Mouse (Mus musculus) MEL (cell line): Measurements from ENCODE around the gene Adam17. TPM values are rescaled to one million over a fixed set of nuclear protein-coding genes. Genes with fewer than 3 reads are reported as not detected.

Experiments
- DNase-seq: peaks from one replicate; pipeline ENCODE4 v3.0.0; 2011; ENCODE audit warnings: low read depth, low spot score
- H3K27ac ChIP-seq: 2 replicates; pipeline ENCODE4 v1.5.1; 2012; ENCODE audit warnings: low read depth, mild to moderate bottlenecking, control low read depth, low read length, moderate library complexity; ENCODE audit not compliant: control insufficient read depth
- H3K27me3 ChIP-seq, 2 experiments: fragments of 150-350 bp in 1 of 2; sonication (generic) in 1 of 2; 2 replicates each; pipeline ENCODE4 v1.6.1; 2012; ENCODE audit warnings: low read length in 2 of 2, mild to moderate bottlenecking in 2 of 2, improper control_type of control experiment in 1 of 2, moderate library complexity in 1 of 2; ENCODE audit not compliant: insufficient read depth in 2 of 2, control insufficient read depth in 1 of 2
- H3K36me3 ChIP-seq, 2 experiments: 2 replicates each; pipeline ENCODE4 v1.6.1; 2012 to 2014; ENCODE audit warnings: low read length in 2 of 2, improper control_type of control experiment in 1 of 2, inconsistent platforms in 1 of 2, mild to moderate bottlenecking in 1 of 2; ENCODE audit not compliant: insufficient read depth in 2 of 2, control insufficient read depth in 1 of 2
- H3K4me1 ChIP-seq, 2 experiments: fragments of 150-350 bp in 1 of 2; sonication (generic) in 1 of 2; 2 replicates each; pipeline ENCODE4 v1.6.1; 2012; ENCODE audit warnings: low read length in 2 of 2, improper control_type of control experiment in 1 of 2, mild to moderate bottlenecking in 1 of 2; ENCODE audit not compliant: insufficient read depth in 2 of 2, control insufficient read depth in 1 of 2
- H3K4me3 ChIP-seq, 2 experiments: fragments of 150-350 bp in 1 of 2; sonication (generic) in 1 of 2; 2 replicates each; pipeline ENCODE4 v1.5.1; 2012; ENCODE audit warnings: low read depth in 2 of 2, low read length in 2 of 2, mild to moderate bottlenecking in 2 of 2, moderate library complexity in 2 of 2, control low read depth in 1 of 2, improper control_type of control experiment in 1 of 2; ENCODE audit not compliant: control insufficient read depth in 1 of 2, insufficient read depth in 1 of 2
- H3K79me2 ChIP-seq: 2 replicates; pipeline ENCODE4 v1.6.1; 2012; ENCODE audit warnings: mild to moderate bottlenecking, low read length, moderate library complexity; ENCODE audit not compliant: control insufficient read depth, poor library complexity, insufficient read depth
- H3K9ac ChIP-seq: 2 replicates; pipeline ENCODE4 v1.6.1; 2012; ENCODE audit warnings: low read depth, mild to moderate bottlenecking, control low read depth, low read length, moderate library complexity; ENCODE audit not compliant: control insufficient read depth, poor library complexity, severe bottlenecking
- H3K9me3 ChIP-seq: fragments of 150-350 bp; sonication (generic); replicated peaks from 2 replicates; pipeline ENCODE4 v1.6.1; 2012; ENCODE audit warnings: mild to moderate bottlenecking, low read length, improper control_type of control experiment, moderate library complexity; ENCODE audit not compliant: insufficient read depth
- CHD1 ChIP-seq: IDR thresholded peaks from 2 replicates; pipeline ENCODE4 v1.6.1; 2012; ENCODE audit warnings: low read depth, mild to moderate bottlenecking, inconsistent platforms, low read length, improper control_type of control experiment
- CHD2 ChIP-seq: IDR thresholded peaks from 2 replicates; pipeline ENCODE4 v1.6.1; 2011; ENCODE audit warnings: low read length, improper control_type of control experiment
- CTCF ChIP-seq, 3 experiments: IDR thresholded peaks in 2 of 3; conservative IDR thresholded peaks in 1 of 3; 2 replicates each; pipeline ENCODE4 v1.5.1; 2011 to 2012; ENCODE audit warnings: low read length in 3 of 3, low read depth in 2 of 3, mild to moderate bottlenecking in 2 of 3, improper control_type of control experiment in 1 of 3, inconsistent platforms in 1 of 3, mixed read lengths in 1 of 3, moderate library complexity in 1 of 3; ENCODE audit not compliant: control insufficient read depth in 1 of 3, insufficient read depth in 1 of 3, poor library complexity in 1 of 3, severe bottlenecking in 1 of 3
- E2F4 ChIP-seq: IDR thresholded peaks from 2 replicates; pipeline ENCODE4 v1.6.1; 2011; ENCODE audit warnings: low read depth, low read length, improper control_type of control experiment, borderline replicate concordance
- ELF1 ChIP-seq: IDR thresholded peaks from 2 replicates; pipeline ENCODE4 v1.6.1; 2014; ENCODE audit warnings: low read depth, mild to moderate bottlenecking, inconsistent platforms, low read length, improper control_type of control experiment, moderate library complexity
- EP300 ChIP-seq, 2 experiments: IDR thresholded peaks; 2 replicates each; pipeline ENCODE4 v1.6.1; 2011; ENCODE audit warnings: improper control_type of control experiment in 2 of 2, low read length in 2 of 2, low read depth in 1 of 2, mild to moderate bottlenecking in 1 of 2
- ETS1 ChIP-seq: IDR thresholded peaks from 2 replicates; pipeline ENCODE4 v1.6.1; 2012; ENCODE audit warnings: low read depth, mild to moderate bottlenecking, inconsistent platforms, low read length, improper control_type of control experiment, moderate library complexity
- GABPA ChIP-seq: IDR thresholded peaks from 2 replicates; pipeline ENCODE4 v1.6.1; 2012; ENCODE audit warnings: low read depth, mild to moderate bottlenecking, inconsistent platforms, low read length, improper control_type of control experiment, moderate library complexity
- GATA1 ChIP-seq: IDR thresholded peaks from 2 replicates; pipeline ENCODE4 v1.6.1; 2011; ENCODE audit warnings: low read depth, low read length, improper control_type of control experiment
- HCFC1 ChIP-seq: IDR thresholded peaks from 2 replicates; pipeline ENCODE4 v1.6.1; 2012; ENCODE audit warnings: low read depth, mild to moderate bottlenecking, inconsistent platforms, low read length, improper control_type of control experiment, moderate library complexity
- JUND ChIP-seq: IDR thresholded peaks from 2 replicates; pipeline ENCODE4 v1.6.1; 2011; ENCODE audit warnings: low read depth, mild to moderate bottlenecking, improper control_type of control experiment, low read length
- MAFK ChIP-seq: IDR thresholded peaks from 2 replicates; pipeline ENCODE4 v1.6.1; 2011; ENCODE audit warnings: low read depth, mild to moderate bottlenecking, low read length, improper control_type of control experiment, borderline replicate concordance
- MAX ChIP-seq: IDR thresholded peaks from 2 replicates; pipeline ENCODE4 v1.6.1; 2011; ENCODE audit warnings: low read length, improper control_type of control experiment
- MEF2A ChIP-seq: IDR thresholded peaks from 2 replicates; pipeline ENCODE4 v1.6.1; 2014; ENCODE audit warnings: low read depth, mild to moderate bottlenecking, inconsistent platforms, low read length, improper control_type of control experiment; ENCODE audit not compliant: poor library complexity, insufficient replicate concordance, severe bottlenecking; ENCODE audit errors: extremely low read depth
- MXI1 ChIP-seq: IDR thresholded peaks from 2 replicates; pipeline ENCODE4 v1.6.1; 2011; ENCODE audit warnings: mild to moderate bottlenecking, low read depth, low read length, improper control_type of control experiment
- MYB ChIP-seq: IDR thresholded peaks from 2 replicates; pipeline ENCODE4 v1.6.1; 2011; ENCODE audit warnings: mild to moderate bottlenecking, low read depth, low read length, improper control_type of control experiment
- MYC ChIP-seq: IDR thresholded peaks from 2 replicates; pipeline ENCODE4 v1.6.1; 2011; ENCODE audit warnings: low read depth, mild to moderate bottlenecking, low read length, improper control_type of control experiment, moderate library complexity
- NELFE ChIP-seq: IDR thresholded peaks from 2 replicates; pipeline ENCODE4 v1.6.1; 2011; ENCODE audit warnings: low read depth, low read length, improper control_type of control experiment
- NRF1 ChIP-seq: IDR thresholded peaks from 2 replicates; pipeline ENCODE4 v1.6.1; 2014; ENCODE audit warnings: low read depth, mild to moderate bottlenecking, inconsistent platforms, low read length, improper control_type of control experiment, moderate library complexity; ENCODE audit not compliant: poor library complexity, insufficient read depth, severe bottlenecking
- POLR2A ChIP-seq, 2 experiments: IDR thresholded peaks; 2 replicates each; pipeline ENCODE4 v1.6.1; 2011 to 2012; ENCODE audit warnings: low read length in 2 of 2, mild to moderate bottlenecking in 2 of 2, control low read depth in 1 of 2, improper control_type of control experiment in 1 of 2, low read depth in 1 of 2, moderate library complexity in 1 of 2; ENCODE audit not compliant: control insufficient read depth in 1 of 2, insufficient read depth in 1 of 2, poor library complexity in 1 of 2
- POLR2AphosphoS5 ChIP-seq: IDR thresholded peaks from 2 replicates; pipeline ENCODE4 v1.6.1; 2012; ENCODE audit warnings: low read depth, borderline replicate concordance, mild to moderate bottlenecking, inconsistent platforms, low read length, moderate library complexity, mixed read lengths
- RCOR1 ChIP-seq: IDR thresholded peaks from 2 replicates; pipeline ENCODE4 v1.6.1; 2012; ENCODE audit warnings: low read depth, mild to moderate bottlenecking, inconsistent platforms, low read length, improper control_type of control experiment
- SIN3A ChIP-seq: IDR thresholded peaks from 2 replicates; pipeline ENCODE4 v1.6.1; 2012; ENCODE audit warnings: low read length, improper control_type of control experiment, inconsistent platforms
- SMC3 ChIP-seq: IDR thresholded peaks from 2 replicates; pipeline ENCODE4 v1.6.1; 2011; ENCODE audit warnings: low read depth, low read length, improper control_type of control experiment
- TAL1 ChIP-seq: IDR thresholded peaks from 2 replicates; pipeline ENCODE4 v1.6.1; 2012; ENCODE audit warnings: mild to moderate bottlenecking, inconsistent platforms, low read length, moderate library complexity, mixed read lengths
- TBP ChIP-seq: IDR thresholded peaks from 2 replicates; pipeline ENCODE4 v1.8.0; 2011; ENCODE audit warnings: low read depth, low read length, improper control_type of control experiment
- TCF12 ChIP-seq: IDR thresholded peaks from 2 replicates; pipeline ENCODE4 v1.6.1; 2014; ENCODE audit warnings: low read depth, mild to moderate bottlenecking, inconsistent platforms, low read length, improper control_type of control experiment, moderate library complexity
- ZKSCAN1 ChIP-seq: IDR thresholded peaks from 2 replicates; pipeline ENCODE4 v1.6.1; 2012; ENCODE audit warnings: low read depth, mild to moderate bottlenecking, inconsistent platforms, low read length, improper control_type of control experiment, moderate library complexity
- ZNF384 ChIP-seq: IDR thresholded peaks from 2 replicates; pipeline ENCODE4 v1.6.1; 2012; ENCODE audit warnings: low read depth, mild to moderate bottlenecking, inconsistent platforms, low read length, improper control_type of control experiment
- polyA plus RNA-seq, 2 experiments: library from polyadenylated mRNA; stranded (reverse) in 1 of 2; unstranded in 1 of 2; fragments of >175 nt in 1 of 2; fragments of >200 nt in 1 of 2; gene quantifications; 2 replicates each; pipeline versions ENCODE4 v1.2.1 to v1.2.4; 2012; ENCODE audit warnings: low replicate concordance in 2 of 2, low read depth in 1 of 2; ENCODE audit not compliant: insufficient read length in 2 of 2, insufficient read depth in 1 of 2, missing spikeins in 1 of 2
- total RNA-seq: library from RNA; depleted of rRNA; stranded (reverse); fragments of 300-350 nt; gene quantifications from 2 replicates; pipeline ENCODE4 v1.2.3, GENCODE M21; 2012

Adam17 gene
- total and polyA plus RNA-seq, 3 experiments = 12.9 to 14.2 TPM; not detected in 1

DNA sequence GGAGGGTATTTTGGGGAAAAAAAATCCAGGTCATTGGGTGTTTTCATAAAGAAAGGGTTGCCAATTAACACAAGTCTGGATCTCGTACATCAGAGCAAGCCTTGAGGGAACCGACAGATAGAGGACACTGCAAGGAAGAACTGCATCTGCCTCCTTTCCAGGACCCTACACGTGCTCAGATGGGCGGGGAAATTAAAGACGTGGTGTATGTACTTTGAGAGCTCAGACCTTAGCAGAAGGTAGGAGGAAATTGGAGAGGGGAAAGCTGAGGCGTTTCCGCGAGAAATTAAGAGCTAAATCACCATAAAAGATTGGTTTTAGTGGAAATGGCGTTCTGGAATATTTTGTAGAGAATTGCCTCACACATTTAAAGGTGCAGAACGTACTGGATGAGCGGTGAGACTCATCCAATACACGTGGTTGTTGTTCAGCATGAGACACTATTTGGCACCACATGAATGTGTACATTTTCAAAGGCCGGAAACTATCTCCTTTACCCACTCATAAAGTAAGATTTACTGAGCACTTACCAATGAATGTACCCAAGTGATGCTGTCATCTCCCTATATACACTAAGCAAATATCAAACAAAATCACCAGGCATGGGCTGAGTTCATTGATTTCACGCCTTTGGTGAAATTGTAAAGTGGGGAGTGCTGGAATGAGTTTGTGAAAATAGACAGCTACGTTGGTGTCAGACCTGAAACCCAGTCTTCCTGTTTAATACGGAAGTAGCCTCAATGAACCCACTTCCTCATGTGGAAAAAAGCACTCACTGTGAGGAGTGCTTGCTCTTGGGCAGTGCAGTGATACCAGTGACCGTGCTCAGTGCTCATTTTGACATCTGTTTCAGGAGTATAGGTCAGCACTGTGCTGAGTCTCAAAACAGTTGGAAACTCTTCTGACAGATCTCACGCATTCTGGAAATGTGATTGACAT is 86.5 kb downstream of the Adam17 start:
- Histone ChIP-seq H3K9me3 (no peaks in the 10 kb centered on the region), H3K4me1 (peaks cover 0 to 16% of the 10 kb centered on the region in 2 experiments; a peak in 3 of 4 replicates), H3K27ac (peak overlapping the region; percentile 92), H3K36me3 (peaks cover 0 to 9% of the 10 kb centered on the region in 2 experiments; a peak in 2 of 4 replicates), H3K79me2 (peaks cover 23% of the 10 kb centered on the region), H3K9ac (peak overlapping the region; percentile 96), H3K27me3 (no peaks in the 10 kb centered on the region), H3K4me3 (peak overlapping the region; percentile 80 to 94)
- DNase-seq = peak; percentile 54
- TF ChIP-seq SMC3 = no peak
- TF ChIP-seq MAX = peak; percentile 80
- peak; percentile 59 for TF ChIP-seq ELF1
- no peak for TF ChIP-seq TBP
- no peak for TF ChIP-seq NELFE
- TF ChIP-seq MYC = 0 out of 2 replicates have a peak, but pooled peaks have one; percentile 58
- peak; percentile 94 for TF ChIP-seq MXI1

DNA sequence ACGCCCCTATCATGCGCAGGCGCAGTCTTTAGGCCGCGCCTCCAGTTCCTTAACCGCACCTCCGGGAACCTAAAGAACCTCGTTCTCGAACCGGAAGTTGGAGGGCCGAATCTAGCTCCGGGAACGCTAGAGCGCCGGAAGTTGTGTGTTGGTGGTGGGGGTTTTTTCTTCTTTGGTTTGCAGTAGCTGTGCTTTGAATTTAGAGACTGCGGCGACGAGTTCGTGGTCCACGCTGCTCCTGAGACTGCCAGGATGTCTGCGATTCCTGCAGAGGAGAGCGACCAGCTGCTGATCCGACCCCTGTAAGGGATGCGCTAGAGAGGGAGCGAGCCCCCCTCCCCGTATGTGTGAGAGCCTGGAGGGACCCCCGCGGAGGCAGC is 87.2 kb downstream of the Adam17 start, which contains the start of gene Itgb1bp1:
Gene Itgb1bp1 (minus strand): TSS at position 42 of the 380 bp plus-strand sequence.
- Histone ChIP-seq H3K79me2 (peaks cover 23% of the 10 kb centered on the region), H3K9me3 (no peaks in the 10 kb centered on the region), H3K4me1 (peaks cover 0 to 16% of the 10 kb centered on the region in 2 experiments; a peak in 3 of 4 replicates), H3K36me3 (peaks cover 0 to 9% of the 10 kb centered on the region in 2 experiments; a peak in 2 of 4 replicates), H3K27ac (peak within 1 kb of the TSS; percentile 92), H3K9ac (peak within 1 kb of the TSS; percentile 96), H3K27me3 (no peaks in the 10 kb centered on the region), H3K4me3 (peak within 1 kb of the TSS; percentile 80 to 94)
- peak; percentile 94 for DNase-seq
- TF ChIP-seq CHD2 (no peak; the same call in 1 of the 2 replicates), TCF12 (peak; percentile 31; the same call in 1 of the 2 replicates), TBP (peak; percentile 45), MYB (no peak), ZNF384 (peak; percentile 40; the same call in 1 of the 2 replicates), CTCF (IDR thresholded peaks at IDR 0.05 in 2 of 3, conservative IDR thresholded peaks at IDR 0.05 in 1 of 3; ENCODE audit: control insufficient read depth in 1 of 3, insufficient read depth in 1 of 3, low read depth in 2 of 3, low read length in 3 of 3, poor library complexity in 1 of 3, severe bottlenecking in 1 of 3) (no peak), SIN3A (peak; percentile 9), ETS1 (0 out of 2 replicates have a peak, but pooled peaks have one; percentile 28), NRF1 (peak; percentile 81), ELF1 (peak; percentile 82), GABPA (no peak), GATA1 (no peak), ZKSCAN1 (no peak), HCFC1 (peak; percentile 86), MYC (no peak), JUND (no peak), POLR2A (IDR thresholded peaks at IDR 0.05; ENCODE audit: control insufficient read depth in 1 of 2, insufficient read depth in 1 of 2, low read depth in 1 of 2, low read length in 2 of 2, poor library complexity in 1 of 2) (peak in 1 of 2 experiments; percentile 51; a peak in 2 of 4 replicates), E2F4 (no peak), CHD1 (no peak), MXI1 (no peak), EP300 (IDR thresholded peaks at IDR 0.05; ENCODE audit: low read depth in 1 of 2, low read length in 2 of 2) (no peak), TAL1 (no peak), NELFE (peak; percentile 58), MAFK (no peak), RCOR1 (no peak), POLR2AphosphoS5 (no peak), MEF2A (no peak)
